Mouse (Mus musculus) CD4-positive helper T cell, adult 2 months (primary cell): ENCODE measurements around the gene Khdc1b.
A peak's percentile ranks its signal among the peaks of the same experiment; 100 is the strongest.
"Not testable (repeated sequence)": the region's sequence is repeated elsewhere in the genome, so short reads cannot be mapped to it uniquely, and the experiment has no call there.

ENCODE experiments used
- DNase-seq: peaks from one replicate; pipeline ENCODE4 v3.0.0-alpha.2; 2012; ENCODE audit warnings: low read depth, missing footprints, low spot score

Khdc1b gene

DNA sequence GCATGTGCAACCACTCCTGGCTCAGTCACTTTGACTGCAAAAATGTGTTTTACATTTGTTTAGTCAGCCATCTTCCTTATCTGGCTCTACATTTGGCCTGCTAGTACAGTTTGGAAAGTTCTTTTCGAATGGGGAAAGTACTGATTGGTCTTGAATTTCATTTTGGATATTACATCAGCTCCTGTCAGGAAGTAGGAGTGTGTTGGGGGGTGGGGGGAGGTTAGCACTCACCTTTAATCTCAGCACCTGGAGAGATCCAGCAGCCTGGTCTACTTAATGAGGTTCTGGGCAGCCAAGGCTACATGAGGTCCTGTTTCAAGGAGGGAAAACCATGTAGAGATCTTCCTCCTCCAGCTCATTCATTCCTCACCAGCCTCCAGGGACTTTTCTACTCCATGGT is at the start of gene Khdc1b:
Khdc1b (plus strand) TSS at position 301 of the 400 bp plus-strand sequence.
- no peak for DNase-seq

DNA sequence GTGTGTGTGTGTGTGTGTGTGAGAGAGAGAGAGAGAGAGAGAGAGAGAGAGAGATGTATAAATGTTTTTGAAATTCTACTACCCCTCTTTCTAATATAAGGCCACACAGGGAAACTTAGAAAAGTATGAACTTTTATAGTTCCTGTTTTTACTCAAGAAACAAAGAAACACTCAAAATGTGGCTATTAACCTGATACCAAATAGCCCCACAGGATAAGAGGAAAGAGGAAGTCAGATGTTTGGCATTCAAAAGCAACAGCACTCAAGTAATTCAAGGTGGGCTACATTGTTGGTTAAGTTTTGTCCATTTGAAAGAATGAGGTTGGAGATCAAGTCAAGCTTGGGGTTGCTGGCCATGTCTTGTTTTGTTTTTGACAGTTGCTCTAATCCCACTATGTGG is 47.5 kb upstream of the Khdc1b start:
- DNase-seq, result no peak

DNA sequence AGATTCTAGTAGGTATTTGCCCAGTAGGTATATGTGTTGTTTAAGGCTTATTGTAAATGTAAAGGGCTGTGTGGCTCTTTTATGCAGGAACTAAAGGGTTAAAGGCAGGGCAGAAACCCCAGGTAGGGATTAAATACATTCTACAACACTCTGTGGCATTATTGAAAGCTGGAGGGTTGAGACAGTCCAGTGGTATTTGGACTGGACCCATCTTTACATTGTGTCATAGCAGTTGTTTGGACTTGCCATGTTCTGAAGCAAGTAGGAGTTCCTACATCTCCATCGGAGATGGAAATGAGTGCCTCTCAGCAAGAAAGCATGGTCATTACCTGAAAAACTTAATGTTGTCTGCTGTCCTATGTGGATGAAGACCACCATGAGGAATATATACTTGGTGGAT is 42.6 kb upstream of the Khdc1b start:
- no peak for DNase-seq

DNA sequence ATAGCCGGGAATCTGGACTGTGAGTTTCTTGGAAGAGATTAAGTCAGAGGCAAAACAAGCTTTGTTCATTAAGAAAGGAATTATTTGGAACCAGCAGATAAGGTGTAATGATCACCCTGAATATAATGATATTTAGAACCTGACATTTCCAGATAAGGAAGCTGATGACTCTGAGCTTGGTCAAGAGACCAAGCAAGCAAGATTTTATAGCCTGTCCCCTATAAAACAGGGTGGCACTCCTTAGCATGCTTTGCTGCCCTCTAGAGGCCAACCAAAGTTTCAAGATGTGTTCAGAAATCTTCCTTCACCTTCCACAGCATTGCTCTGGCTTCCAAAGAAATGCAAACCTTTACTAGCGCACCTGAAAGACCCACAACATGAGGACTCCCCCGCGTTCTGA is 39.1 kb upstream of the Khdc1b start:
- DNase-seq, result peak; percentile 63

DNA sequence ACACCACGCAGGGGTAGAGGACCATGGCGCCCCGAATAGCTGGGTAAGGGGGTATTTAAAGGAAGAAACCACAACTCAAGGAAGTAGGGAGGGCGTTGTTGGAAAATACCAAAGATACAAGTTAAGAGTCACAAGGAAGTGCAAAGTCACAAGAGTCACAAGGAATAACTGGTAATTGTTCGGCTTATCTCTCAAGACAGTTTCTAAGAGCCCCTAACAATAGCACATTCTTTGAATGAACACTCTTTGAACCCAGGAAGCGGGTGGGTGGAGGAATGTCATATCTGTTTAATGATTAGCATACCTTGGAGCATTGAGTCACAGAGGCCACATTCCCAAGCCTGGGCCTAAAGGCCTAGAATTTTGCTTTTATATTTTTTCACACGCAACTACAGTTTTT is 38.6 kb upstream of the Khdc1b start:
- not testable (repeated sequence) for DNase-seq

DNA sequence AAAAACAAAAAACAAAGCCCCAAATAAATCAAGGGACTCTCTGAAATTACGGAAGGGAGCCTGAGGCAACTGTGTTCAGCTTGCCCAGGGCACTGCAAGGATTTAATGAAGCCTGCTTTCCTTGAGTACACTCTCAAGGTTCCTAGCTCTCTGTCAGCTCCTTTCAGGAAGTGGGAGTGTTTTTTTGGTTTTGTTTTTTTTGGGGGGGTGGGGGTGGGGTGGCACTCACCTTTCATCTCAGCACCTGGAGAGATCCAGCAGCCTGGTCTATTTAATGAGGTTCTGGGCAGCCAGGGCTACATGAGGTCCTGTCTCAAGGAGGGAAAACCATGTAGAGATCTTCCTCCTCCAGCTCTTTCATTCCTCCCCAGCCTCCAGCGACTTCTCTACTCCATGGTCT is 34.0 kb upstream of the Khdc1b start, which contains the start of gene Khdc1a:
Khdc1a (plus strand) TSS at position 301 of the 400 bp plus-strand sequence.
- DNase-seq, result no peak

DNA sequence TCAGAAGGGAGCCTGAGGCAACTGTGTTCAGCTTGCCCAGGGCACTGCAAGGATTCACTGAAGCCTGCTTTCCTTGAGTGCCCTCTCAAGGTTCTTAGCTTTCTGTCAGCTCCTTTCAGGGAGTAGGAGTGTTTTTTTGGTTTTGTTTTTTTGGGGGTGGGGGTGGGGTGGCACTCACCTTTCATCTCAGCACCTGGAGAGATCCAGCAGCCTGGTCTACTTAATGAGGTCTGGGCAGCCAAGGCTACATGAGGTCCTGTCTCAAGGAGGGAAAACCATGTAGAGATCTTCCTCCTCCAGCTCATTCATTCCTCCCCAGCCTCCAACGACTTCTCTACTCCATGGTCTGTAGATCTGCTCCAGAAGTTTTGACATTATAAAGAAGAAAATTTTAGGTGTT is 15.3 kb upstream of the Khdc1b start, which contains the start of gene Khdc1c:
Khdc1c (plus strand) TSS at position 301 of the 400 bp plus-strand sequence.
- DNase-seq, result not testable (repeated sequence)

DNA sequence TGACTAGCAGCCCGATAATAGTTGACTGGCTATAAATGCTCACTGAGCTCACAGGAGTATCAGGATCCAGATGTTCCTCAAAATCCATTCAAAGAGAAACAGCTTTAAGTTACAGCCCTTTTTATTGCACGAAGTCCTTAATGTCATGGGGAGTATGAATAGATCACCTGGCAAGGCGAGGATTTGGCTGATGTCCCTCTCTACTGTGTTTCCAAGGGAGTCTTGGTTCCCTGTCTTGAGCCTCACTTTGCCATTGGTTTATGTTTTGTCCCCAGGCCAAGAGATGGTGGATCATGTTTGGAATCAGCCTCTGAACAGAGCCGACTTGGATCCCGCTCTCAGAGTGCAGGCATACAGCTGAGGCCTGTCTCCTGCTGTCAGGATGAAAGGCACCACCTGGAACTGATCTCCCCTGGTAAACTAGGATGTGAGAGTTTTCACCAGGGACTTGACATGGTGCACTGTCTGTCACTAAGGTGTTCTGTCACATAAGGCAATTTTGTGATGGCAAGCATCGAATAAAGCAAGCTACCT is 7.8 kb downstream of the Khdc1b start:
- no peak for DNase-seq

DNA sequence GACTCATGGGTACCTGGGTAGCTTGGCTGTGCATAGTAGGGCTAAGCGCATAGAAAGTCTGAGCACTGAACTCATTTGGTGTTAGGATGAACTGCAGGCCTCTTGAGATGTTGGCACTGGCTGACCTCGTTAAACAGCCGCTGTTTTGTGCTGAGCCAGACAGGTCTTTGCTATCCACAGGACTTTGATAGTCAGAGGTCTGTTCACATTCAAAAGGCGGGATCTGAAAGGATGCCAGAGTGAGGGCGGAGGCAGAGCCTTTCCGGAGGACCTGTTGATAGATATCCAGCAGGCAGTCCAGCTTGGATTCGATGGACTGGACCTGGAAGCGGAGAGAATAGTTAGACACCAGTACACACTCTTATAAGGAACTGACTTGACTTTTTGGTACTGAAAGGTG is 19.4 kb downstream of the Khdc1b start:
- no peak for DNase-seq

DNA sequence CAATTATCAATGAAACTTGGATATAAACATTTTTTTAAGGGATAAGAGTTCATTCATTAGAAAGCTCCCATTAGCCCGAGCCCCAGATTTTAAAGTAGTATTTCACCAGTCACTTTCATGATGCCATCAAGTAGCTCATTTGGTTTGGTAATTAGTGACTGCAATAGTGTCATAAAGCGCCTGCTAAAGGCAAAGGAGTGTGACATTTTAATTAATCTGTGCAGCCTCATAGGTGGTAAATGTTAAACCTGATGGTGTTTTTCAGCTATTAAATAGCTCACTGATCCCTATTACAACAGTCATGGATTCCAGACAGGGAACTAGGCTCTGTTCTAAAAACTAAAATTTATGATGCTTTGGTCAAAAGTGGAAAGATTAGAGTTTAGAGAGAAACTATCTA is 23.9 kb downstream of the Khdc1b start:
- DNase-seq, result no peak

DNA sequence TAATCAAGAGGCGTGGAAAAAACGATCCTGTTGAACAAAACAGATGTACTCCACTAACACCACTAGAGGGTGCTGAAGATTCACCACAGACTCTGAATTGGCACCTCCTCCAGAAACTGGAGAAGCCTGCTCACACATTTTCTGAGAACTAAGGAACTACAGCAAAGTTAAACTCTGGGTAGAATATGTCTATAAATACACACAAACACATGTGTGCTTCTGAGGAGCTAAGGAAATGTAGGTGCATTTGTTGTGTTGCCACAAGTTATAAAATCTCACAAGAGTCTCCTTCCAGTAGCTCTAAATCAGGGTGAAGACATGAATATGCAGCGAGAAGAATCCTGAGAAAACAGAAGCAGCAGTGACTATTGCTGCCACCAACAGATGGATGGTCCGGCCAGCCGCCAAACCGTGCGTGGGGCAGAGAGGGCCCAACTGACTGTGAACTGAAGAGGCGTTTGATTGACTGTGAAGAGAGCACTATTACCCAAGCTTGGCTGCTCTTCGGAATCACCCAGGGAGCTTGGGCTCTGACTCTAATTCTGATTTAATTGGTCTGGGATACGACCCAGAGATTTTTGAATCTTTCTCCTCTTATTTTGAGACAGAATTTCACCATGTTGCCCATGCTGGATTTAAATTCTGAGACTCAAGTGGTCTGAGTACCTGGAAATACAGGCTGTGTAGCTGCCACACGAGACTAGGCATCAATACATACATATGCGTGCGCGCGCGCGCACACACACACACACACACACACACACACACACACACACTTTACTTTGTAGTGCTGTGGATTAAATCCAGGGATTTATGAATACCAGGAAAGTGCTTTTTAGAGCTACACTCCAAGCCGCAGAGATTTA is 28.2 kb downstream of the Khdc1b start:
- DNase-seq, result peak; percentile 48

DNA sequence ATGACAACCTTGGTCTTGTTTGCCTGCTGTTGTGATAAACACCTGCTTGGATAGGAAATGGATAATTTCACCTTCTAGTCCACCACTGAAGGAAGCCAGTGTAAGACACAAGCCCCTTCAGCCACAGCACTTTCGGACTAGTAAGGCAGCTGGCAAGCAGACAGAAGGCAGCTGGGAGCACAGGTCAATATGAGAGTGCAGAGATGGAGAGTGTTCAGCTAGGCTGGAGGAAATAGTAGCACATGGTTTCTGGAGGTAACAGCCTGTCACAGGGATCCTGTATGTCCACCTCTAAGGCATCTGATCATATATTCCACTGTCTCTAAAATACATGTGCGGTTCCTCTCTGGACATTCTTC is 28.8 kb downstream of the Khdc1b start:
- DNase-seq, result no peak

DNA sequence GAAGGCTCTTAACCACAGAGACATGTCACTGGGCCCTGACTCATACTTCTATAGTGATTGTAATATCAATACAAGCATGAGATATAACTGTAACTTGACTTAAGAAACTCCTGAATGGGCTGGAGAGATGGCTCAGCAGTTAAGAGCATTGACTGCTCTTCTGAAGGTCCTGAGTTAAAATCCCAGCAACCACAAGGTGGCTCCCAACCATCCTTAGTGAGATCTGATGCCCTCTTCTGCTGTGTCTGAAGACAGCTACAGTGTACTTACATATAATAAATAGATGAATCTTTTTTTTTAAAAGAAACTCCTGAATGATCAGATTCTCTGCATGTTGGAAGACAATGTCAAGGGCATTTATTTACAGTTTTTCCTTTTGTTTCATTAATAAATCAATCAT is 36.0 kb downstream of the Khdc1b start:
- DNase-seq, result peak; percentile 6

DNA sequence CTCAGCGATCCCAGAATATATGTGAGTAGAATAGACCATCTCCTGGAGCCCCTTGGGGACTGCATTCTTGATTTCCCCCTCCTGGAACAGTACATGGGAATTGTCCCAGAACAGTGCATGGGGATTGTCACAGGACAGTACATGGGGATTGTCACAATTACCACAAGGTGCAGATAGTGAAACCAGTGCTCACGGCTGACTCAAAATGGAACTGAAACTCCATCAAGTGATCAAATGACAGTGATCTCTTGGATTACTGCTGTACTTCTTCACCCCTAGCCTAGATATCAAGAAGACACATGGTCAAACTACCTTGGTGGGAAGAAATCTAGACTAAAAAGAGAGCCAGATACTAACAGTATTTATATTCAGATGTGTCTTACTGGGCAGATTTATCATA is 42.3 kb downstream of the Khdc1b start:
- DNase-seq, result peak; percentile 23

DNA sequence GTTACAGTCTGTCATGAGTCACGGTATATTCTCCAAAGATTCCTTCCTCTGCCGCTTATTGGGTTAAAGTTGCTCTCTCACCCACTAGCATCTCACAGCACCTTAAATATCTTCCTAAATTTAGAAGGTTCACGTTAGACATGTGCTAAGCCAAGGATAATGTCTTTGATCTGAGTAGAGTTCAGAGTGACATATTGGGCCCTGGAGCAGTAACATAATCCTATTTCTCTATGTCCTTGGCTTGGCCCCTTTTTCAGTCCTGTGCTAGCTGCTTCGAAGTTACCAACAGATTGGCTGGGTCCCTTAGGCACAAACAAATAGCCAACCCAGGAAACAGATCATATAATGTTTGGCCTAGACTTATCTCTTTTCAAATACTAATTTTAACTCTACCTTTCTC is 44.7 kb downstream of the Khdc1b start:
- DNase-seq, result no peak

DNA sequence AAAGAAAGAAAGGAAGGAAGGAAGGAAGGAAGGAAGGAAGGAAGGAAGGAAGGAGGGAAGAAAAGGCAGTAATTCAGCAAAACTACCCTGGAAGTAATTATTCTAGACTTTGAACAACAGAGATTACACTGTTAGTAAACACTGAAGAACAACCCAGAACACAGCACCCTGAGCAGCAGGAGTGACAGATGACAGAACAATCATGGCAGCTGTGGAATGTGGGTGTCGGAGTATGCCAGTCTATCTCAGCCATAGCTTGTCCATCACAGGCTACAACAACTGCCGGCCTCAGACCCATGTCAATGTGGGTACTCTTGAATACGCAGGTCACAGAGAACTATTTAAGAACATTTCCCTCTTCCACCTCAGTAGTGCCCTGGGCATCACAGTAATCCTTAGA is 48.3 kb downstream of the Khdc1b start:
- no peak for DNase-seq

DNA sequence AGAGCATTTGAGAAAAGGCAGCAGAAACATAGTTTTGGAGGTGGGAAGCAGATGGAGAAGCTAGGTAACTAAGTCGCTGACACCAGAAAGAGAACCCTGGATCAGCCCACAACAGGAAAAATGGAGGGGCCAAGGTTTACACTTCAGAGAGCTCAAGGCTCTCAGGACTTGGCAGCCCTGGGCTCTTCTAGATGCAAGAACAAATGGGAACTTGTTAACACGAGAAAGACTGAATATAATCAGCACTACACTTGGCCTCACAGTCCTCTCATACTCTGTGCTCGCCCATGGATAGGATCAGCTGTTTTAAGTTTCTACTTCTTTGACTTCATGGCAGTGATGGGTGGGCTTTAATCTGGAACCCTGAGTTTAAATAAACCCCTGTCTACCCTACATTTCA is 51.5 kb downstream of the Khdc1b start:
- no peak for DNase-seq
